Mouse (Mus musculus) layer of hippocampus, adult 9-10 months (tissue): ENCODE measurements around the gene Ttll7.

Experiments used
- DNase-seq: peaks from one replicate; pipeline ENCODE4 v3.0.0; 2022; ENCODE audit warnings: low spot score

The Ttll7 gene

GRCm38 (mm10) chr3:146994670-146995415 lies 142.7 kb downstream of the Ttll7 start:
- no peak for DNase-seq

- no peak for DNase-seq
Measured at GRCm38 (mm10) chr3:146999148-146999547, 147.0 kb downstream of the Ttll7 start.

GRCm38 (mm10) chr3:147000963-147001362 lies 148.8 kb downstream of the Ttll7 start:
- DNase-seq = no peak

GRCm38 (mm10) chr3:147001557-147001956 lies 149.4 kb downstream of the Ttll7 start:
- no peak for DNase-seq

- no peak for DNase-seq
Measured at GRCm38 (mm10) chr3:147016506-147016905, 164.3 kb downstream of the Ttll7 start.

- DNase-seq = no peak
Measured at GRCm38 (mm10) chr3:147019506-147019905, 167.3 kb downstream of the Ttll7 start.

- DNase-seq = no peak
Measured at GRCm38 (mm10) chr3:147026248-147026647, 174.1 kb downstream of the Ttll7 start.

- DNase-seq = no peak
Measured at GRCm38 (mm10) chr3:147028382-147028781, 176.2 kb downstream of the Ttll7 start.

- no peak for DNase-seq
Measured at GRCm38 (mm10) chr3:147029718-147030117, 177.6 kb downstream of the Ttll7 start.

GRCm38 (mm10) chr3:147030266-147030880 lies 178.2 kb downstream of the Ttll7 start:
- DNase-seq = no peak
